Mouse (Mus musculus) embryonic fibroblast, embryonic 13.5 days (primary cell): ENCODE measurements at regions not wholly inside any gene's neighbourhood (a gene's known extent, or its start where the extent isn't known, plus 50 kb on each side); places are given as distances from the start of the nearest gene placed in this dataset.

Experiments
- CTCF ChIP-seq: IDR thresholded peaks from 2 replicates; pipeline ENCODE4 v1.5.1; 2011; ENCODE audit warnings: mild to moderate bottlenecking, control low read depth, low read length, moderate library complexity, borderline replicate concordance; ENCODE audit not compliant: insufficient read depth
- POLR2A ChIP-seq: IDR thresholded peaks from 2 replicates; pipeline ENCODE4 v1.6.1; 2011; ENCODE audit warnings: low read depth, mild to moderate bottlenecking, control low read depth, low read length, moderate library complexity

GRCm38 (mm10) chr2:169212676-169213257, 257.4 kb upstream of the Zfp64 start:
- TF ChIP-seq POLR2A (no peak), CTCF (no peak)
